Mouse (Mus musculus) C2C12 (cell line): ENCODE measurements around the gene Cand1.

Source experiments
- CEBPB ChIP-seq: IDR thresholded peaks from one replicate; pipeline ENCODE4 v1.6.1; 2011; ENCODE audit warnings: low read depth, mild to moderate bottlenecking, control low read depth, moderate library complexity
- CTCF ChIP-seq: IDR thresholded peaks from one replicate; pipeline ENCODE4 v1.5.1; 2011; ENCODE audit not compliant: control insufficient read depth, insufficient read depth, insufficient read length
- FOSL1 ChIP-seq: IDR thresholded peaks from one replicate; pipeline ENCODE4 v1.8.0; 2011; ENCODE audit warnings: mild to moderate bottlenecking, low read length; ENCODE audit not compliant: poor library complexity, insufficient read depth, severe bottlenecking
- MAX ChIP-seq: IDR thresholded peaks from one replicate; pipeline ENCODE4 v1.6.1; 2011; ENCODE audit warnings: mild to moderate bottlenecking, control low read depth
- MYOD1 ChIP-seq: IDR thresholded peaks from one replicate; pipeline ENCODE4 v1.6.1; 2011; ENCODE audit warnings: low read depth; ENCODE audit not compliant: control insufficient read depth, insufficient read length
- MYOG ChIP-seq: IDR thresholded peaks from one replicate; pipeline ENCODE4 v1.6.1; 2011; ENCODE audit not compliant: control insufficient read depth, insufficient read length; ENCODE audit errors: extremely low read depth
- USF1 ChIP-seq: IDR thresholded peaks from one replicate; pipeline ENCODE4 v1.6.1; 2011; ENCODE audit warnings: low read depth, mild to moderate bottlenecking, control low read depth, moderate library complexity

DNA sequence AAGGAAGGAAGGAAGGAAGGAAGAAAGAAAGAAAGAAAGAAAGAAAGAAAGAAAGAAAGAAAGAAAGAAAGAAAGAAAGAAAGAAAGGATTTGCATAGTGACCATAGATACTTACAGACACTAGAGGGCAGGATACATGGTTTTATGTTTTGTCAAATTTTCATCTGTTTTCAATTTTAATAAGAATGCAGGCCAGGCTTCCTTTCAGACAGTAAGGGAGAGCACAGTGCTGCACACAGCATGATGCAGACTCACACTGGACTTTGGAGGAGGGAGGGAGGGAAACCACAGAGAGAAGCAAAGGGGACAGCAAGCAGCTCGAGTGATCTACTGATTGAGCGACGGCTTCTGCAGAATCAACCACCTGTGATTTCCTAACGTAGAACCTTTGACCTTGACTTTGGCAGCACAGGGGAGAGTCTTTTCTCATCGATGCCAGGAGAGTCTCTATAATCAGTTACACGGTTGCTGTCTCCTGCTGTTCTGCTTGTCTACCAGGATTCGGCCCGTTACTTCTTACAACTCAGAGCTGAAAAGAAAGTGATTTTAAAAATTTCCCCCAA lies 78.0 kb downstream of the Cand1 start:
- TF ChIP-seq CTCF (no peak), FOSL1 (no peak), USF1 (no peak), CEBPB (no peak), MAX (no peak), MYOD1 (no peak), MYOG (no peak)
